Mouse (Mus musculus) erythroblast, embryonic 14.5 days (primary cell): ENCODE measurements around the gene Lypd4.

Experiments used
- GATA1 ChIP-seq: IDR thresholded peaks from 2 replicates; pipeline ENCODE4 v1.6.1; 2012; ENCODE audit warnings: low read length, inconsistent platforms, mixed read lengths
- TAL1 ChIP-seq: IDR thresholded peaks from 3 replicates; pipeline ENCODE4 v1.6.1; 2012; ENCODE audit warnings: low read length, inconsistent platforms, mixed read lengths

DNA sequence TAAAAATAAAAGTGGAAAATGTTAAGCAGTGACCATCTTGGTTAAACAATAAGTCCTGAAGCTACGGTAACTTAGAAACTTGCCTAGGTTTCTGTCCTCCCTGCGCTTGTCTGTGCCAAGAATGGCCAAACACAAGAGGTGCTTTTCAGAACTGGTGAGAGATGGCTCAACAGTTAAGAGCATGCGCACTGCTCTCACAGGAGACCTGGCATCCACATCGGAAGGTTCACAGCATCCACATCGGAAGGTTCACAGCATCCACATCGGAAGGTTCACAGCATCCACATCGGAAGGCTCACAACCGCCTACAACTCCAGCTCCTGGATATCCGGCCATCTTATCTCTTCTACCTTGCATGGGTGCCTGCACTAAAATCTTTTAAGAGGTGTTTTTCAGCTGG is 24.6 kb downstream of the Lypd4 start:
- no peak for TF ChIP-seq TAL1
- no peak for TF ChIP-seq GATA1
